Mouse (Mus musculus) neural tube, embryonic 14.5 days (tissue): ENCODE data around the gene Tcl1b5. TPM values are rescaled to one million over a fixed set of nuclear protein-coding genes. Genes with fewer than 3 reads are reported as not detected.
"Not testable (repeated sequence)": the region's sequence is repeated elsewhere in the genome, so short reads cannot be mapped to it uniquely, and the experiment has no call there.

Experiments
- ATAC-seq: fragments of 200-750 bp; cut with Nextera tagmentation; 2 replicates; pipeline ENCODE4 v1.8.0; 2017; ENCODE audit warnings: low read depth, mild to moderate bottlenecking, moderate TSS enrichment, moderate library complexity
- H3K27ac ChIP-seq: fragments of 300-500 bp; sonication (generic); 2 replicates; pipeline ENCODE4 v1.5.1; 2014; ENCODE audit warnings: low read depth, mild to moderate bottlenecking, control low read depth, low read length, moderate library complexity, mixed read lengths
- H3K27me3 ChIP-seq: fragments of 300-500 bp; sonication (generic); 2 replicates; pipeline ENCODE4 v1.6.1; 2014; ENCODE audit warnings: low read length; ENCODE audit not compliant: control insufficient read depth, insufficient read depth
- H3K36me3 ChIP-seq: fragments of 300-500 bp; sonication (generic); 2 replicates; pipeline ENCODE4 v1.6.1; 2014; ENCODE audit warnings: low read length, mixed read lengths; ENCODE audit not compliant: control insufficient read depth, insufficient read depth
- H3K4me1 ChIP-seq: fragments of 300-500 bp; sonication (generic); 2 replicates; pipeline ENCODE4 v1.6.1; 2014; ENCODE audit warnings: low read length; ENCODE audit not compliant: control insufficient read depth, insufficient read depth
- H3K4me2 ChIP-seq: fragments of 300-500 bp; sonication (generic); 2 replicates; pipeline ENCODE4 v1.6.1; 2014; ENCODE audit warnings: mild to moderate bottlenecking, low read depth, low read length, control low read depth
- H3K4me3 ChIP-seq: fragments of 300-500 bp; sonication (generic); 2 replicates; pipeline ENCODE4 v1.5.1; 2014; ENCODE audit warnings: low read depth, low read length, control low read depth, mixed read lengths
- H3K9ac ChIP-seq: fragments of 300-500 bp; sonication (generic); replicated peaks from 2 replicates; pipeline ENCODE4 v1.6.1; 2014; ENCODE audit warnings: low read depth, mild to moderate bottlenecking, control low read depth, low read length, mixed read lengths
- H3K9me3 ChIP-seq: fragments of 300-500 bp; sonication (generic); 2 replicates; pipeline ENCODE4 v1.6.1; 2016; ENCODE audit warnings: low read length; ENCODE audit not compliant: control insufficient read depth
- WGBS: fragments of 180-500 bp; shearing (Covaris S2); extraction: QIAGEN DNeasy Blood & Tissue Kit; methylation state at CpG from one replicate; pipeline ENCODE4 v1.1.7; 2014; 5-methylcytosine and 5-hydroxymethylcytosine counted together
- polyA plus RNA-seq: library from polyadenylated mRNA; unstranded; fragments of >200 nt; fragmentation: Nextera tagmentation; extraction: Ambion mirVana; gene quantifications from 2 replicates; pipeline ENCODE4 v1.2.1, GENCODE M21; 2014

Gene Tcl1b5
- polyA plus RNA-seq, 1 experiment from 2014 or later = not detected

DNA sequence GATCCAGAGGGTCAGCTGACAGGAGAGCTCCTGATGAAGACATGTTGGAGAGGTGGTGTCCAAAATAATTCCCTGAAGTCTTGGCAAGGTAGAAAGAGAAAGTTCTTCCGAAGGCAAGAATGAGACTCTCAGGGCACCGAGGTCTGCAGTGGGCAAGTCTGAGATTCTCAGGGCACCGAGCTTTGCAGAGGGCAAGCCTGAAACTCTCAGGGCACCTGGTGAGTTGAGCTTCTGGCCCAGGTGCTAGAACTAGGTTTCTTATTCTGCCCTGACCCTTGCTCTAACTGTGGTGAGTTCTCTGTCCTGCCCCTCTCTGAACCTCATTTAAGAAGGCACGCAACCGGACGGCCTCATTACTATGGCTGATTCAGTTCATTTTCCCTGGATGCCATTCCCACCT lies 14.6 kb downstream of the Tcl1b5 start, which contains the start of gene Tcl1b3:
Gene Tcl1b3, plus strand, starts transcription at position 301 of the 400 bp plus-strand sequence.
- H3K4me2 ChIP-seq, H3K9ac ChIP-seq, H3K36me3 ChIP-seq, H3K9me3 ChIP-seq, H3K27me3 ChIP-seq, H3K27ac ChIP-seq, H3K4me3 ChIP-seq, ATAC-seq, H3K4me1 ChIP-seq: not testable (repeated sequence)
- 92% methylated on average over 6 of the region's 6 CpGs for WGBS

DNA sequence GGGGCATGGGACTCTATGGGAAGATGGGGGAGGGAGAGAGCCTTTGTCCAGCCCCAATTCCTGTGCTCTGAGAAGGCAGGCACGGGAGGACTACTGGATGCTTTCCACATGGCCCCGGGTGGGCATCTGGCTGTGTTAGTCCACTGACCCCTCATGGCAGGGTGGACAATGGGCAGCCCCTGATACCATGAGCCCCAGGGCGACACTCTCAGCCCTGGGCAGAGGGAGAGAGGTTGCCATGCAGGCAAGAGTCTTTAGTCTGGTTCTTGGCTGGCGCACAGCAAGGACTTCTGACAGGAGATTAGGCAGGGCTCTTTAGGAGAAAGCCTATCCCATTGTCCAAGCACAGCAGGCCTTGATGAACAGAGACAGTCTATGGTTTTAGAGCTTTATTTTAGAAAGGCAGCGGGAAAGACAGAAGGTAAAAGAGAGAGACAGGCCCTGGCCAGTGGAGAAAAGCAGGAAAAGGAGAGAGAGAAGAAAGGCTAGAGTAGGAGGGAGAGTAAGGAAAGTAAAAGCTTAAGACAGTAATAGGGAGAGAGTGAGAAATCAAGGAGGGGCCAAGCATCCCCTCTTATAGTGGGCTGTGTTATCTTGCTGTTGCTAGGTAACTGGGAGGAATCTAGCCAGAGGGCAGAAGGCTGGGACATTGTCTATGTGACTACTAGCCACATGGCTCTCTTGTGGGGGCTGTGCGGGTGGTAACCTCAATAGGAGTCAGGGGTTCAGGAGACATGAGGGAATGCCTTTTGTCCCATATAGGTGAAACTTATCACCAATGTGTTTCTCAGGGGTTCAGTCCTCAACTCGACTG lies 23.7 kb downstream of the Tcl1b5 start:
- not testable (repeated sequence) for H3K4me2 ChIP-seq, H3K9ac ChIP-seq, H3K4me1 ChIP-seq, H3K27ac ChIP-seq, H3K36me3 ChIP-seq, ATAC-seq, H3K4me3 ChIP-seq, H3K9me3 ChIP-seq, H3K27me3 ChIP-seq
- 23% methylated on average over 7 of the region's 7 CpGs for WGBS

DNA sequence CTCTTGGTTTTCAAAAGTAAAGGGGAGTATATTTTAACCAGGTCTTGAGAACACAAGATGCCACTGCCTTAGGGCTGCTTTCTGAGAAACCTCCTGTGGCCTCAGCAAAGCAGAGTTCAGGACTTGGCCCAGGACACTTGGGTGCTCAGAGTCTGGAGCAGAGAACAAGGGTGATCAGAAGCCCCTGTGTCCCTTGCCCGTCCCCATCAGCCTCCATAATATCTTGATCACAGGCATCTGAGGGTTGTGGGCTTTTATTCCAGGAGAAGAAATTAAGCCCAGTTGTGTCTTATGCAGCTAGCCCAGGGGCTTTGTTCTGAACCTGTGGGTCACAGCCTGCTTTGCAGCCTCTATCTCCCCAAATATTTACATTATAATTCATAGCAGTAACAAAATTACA lies 25.5 kb downstream of the Tcl1b5 start, which contains the start of gene Tcl1b4:
Gene Tcl1b4, plus strand, starts transcription at position 301 of the 400 bp plus-strand sequence.
- not testable (repeated sequence) for H3K4me2 ChIP-seq, H3K9ac ChIP-seq, H3K4me3 ChIP-seq, H3K4me1 ChIP-seq, H3K9me3 ChIP-seq, H3K27ac ChIP-seq, ATAC-seq, H3K27me3 ChIP-seq, H3K36me3 ChIP-seq
- whole genome bisulfite sequencing = 81% methylated on average over 1 of the region's 1 CpGs

DNA sequence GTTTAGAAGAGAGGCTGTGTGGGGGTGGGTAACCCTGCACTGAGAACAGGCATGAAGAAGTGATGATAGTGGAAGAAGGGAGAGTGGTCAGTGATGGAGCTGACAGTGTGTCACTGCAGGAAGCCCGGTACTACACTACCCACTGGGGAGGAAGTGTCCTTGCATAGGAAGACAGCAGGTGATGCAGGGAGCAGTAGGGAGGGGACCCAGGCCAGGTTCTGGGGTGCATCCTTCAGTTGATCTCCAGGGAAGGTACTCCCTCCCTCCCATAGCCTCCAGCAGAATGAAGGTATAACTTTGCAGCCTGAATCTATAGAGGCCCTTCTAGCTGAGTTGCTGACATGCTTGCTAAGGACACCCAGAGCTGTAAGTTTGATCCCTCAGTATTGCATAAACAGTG lies 30.9 kb downstream of the Tcl1b5 start:
- H3K27ac ChIP-seq = no peak overlapping the region
- H3K4me2 ChIP-seq = no peak overlapping the region
- H3K9me3 ChIP-seq = no peaks in the 10 kb centered on the region
- H3K27me3 ChIP-seq = no peaks in the 10 kb centered on the region
- H3K36me3 ChIP-seq = no peaks in the 10 kb centered on the region
- no peak overlapping the region for H3K9ac ChIP-seq
- 71% methylated on average over 1 of the region's 1 CpGs for WGBS
- no peaks in the 10 kb centered on the region for H3K4me1 ChIP-seq
- no peak for ATAC-seq
- H3K4me3 ChIP-seq = no peak overlapping the region

DNA sequence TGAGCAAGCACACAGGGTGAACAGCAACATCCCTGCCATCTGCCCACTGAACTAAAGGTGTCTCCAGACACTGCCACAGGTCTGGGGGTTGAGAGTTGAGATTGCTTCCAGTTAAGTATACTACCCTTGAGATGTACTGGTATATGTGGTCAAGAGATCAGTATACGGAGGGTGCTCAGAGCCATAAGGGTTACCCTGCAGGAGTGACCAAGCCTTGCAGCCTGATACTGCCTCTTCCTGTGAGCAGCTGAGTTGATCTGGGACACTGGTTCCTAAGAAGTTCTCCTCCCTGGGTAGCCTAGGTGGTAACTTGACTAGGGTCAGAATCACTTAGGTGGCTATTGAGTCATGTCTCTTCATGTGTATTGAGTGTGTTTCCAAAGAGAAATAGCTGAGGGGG lies 32.3 kb downstream of the Tcl1b5 start:
- Histone ChIP-seq H3K9ac (no peak overlapping the region), H3K4me3 (no peak overlapping the region), H3K27ac (no peak overlapping the region), H3K9me3 (no peaks in the 10 kb centered on the region), H3K27me3 (no peaks in the 10 kb centered on the region), H3K4me1 (no peaks in the 10 kb centered on the region), H3K36me3 (no peaks in the 10 kb centered on the region), H3K4me2 (no peak overlapping the region)
- ATAC-seq = no peak
- 100% methylated on average over 1 of the region's 1 CpGs for WGBS

DNA sequence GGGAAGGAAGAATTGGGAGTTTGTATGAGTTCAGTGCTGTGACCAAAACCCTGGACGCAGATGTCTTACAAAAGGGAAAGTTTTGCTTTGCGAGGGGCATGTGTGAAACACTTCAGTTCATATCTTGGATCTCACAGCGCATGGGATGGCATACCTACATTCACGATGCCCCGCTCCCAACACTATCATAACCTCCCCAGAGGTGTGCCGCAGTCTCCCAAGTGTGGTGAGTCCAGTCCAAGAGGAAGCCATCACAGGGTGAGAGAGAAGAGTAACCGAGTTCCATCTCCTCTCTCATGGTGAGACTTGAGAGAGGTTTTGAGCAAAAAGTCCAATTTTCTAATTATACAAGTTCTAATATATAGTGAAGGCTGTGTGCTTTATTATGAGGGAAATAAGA lies 33.1 kb downstream of the Tcl1b5 start:
- no peak overlapping the region for H3K4me3 ChIP-seq
- no peaks in the 10 kb centered on the region for H3K36me3 ChIP-seq
- ATAC-seq = no peak
- H3K27me3 ChIP-seq = no peaks in the 10 kb centered on the region
- no peak overlapping the region for H3K27ac ChIP-seq
- no peak overlapping the region for H3K9ac ChIP-seq
- no peaks in the 10 kb centered on the region for H3K4me1 ChIP-seq
- no peaks in the 10 kb centered on the region for H3K9me3 ChIP-seq
- no peak overlapping the region for H3K4me2 ChIP-seq
- 95% methylated on average over 7 of the region's 7 CpGs for WGBS

DNA sequence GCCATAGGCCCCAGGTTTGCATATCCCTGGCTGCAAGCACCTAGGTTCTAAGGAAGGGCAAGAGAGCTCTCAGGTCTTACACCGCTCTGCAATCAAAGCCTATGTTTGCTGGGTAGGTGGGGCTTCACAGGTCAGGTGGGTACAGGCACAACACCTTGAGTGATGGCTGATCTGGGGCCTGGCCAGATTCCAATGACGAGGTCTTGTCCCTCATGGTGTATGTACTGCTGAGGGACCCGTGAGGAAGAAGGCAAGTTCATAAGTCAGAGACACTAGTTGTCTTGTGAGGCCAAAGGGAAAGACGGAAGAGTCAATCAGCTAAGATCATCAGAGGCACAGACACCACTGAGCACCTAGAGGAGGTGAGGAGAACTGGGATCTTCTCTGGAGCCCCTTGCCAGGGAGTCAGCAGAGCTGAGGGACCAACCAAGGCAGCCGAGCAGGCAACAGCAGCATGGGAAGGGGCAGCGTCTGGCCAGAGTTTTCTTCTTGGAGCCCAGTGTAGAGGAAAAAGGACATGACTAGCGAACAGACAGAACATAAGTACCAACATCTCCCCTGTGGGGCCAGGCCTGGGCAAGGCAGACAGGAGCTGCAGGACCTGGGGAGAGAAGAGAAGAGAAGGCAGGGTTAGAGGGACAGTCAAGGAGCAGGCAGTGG lies 41.1 kb downstream of the Tcl1b5 start:
- Histone ChIP-seq H3K9ac (no peak overlapping the region), H3K4me1 (no peaks in the 10 kb centered on the region), H3K36me3 (no peaks in the 10 kb centered on the region), H3K9me3 (no peaks in the 10 kb centered on the region), H3K27me3 (no peaks in the 10 kb centered on the region), H3K4me2 (no peak overlapping the region), H3K27ac (no peak overlapping the region), H3K4me3 (no peak overlapping the region)
- no peak for ATAC-seq
- 90% methylated on average over 7 of the region's 7 CpGs for WGBS

DNA sequence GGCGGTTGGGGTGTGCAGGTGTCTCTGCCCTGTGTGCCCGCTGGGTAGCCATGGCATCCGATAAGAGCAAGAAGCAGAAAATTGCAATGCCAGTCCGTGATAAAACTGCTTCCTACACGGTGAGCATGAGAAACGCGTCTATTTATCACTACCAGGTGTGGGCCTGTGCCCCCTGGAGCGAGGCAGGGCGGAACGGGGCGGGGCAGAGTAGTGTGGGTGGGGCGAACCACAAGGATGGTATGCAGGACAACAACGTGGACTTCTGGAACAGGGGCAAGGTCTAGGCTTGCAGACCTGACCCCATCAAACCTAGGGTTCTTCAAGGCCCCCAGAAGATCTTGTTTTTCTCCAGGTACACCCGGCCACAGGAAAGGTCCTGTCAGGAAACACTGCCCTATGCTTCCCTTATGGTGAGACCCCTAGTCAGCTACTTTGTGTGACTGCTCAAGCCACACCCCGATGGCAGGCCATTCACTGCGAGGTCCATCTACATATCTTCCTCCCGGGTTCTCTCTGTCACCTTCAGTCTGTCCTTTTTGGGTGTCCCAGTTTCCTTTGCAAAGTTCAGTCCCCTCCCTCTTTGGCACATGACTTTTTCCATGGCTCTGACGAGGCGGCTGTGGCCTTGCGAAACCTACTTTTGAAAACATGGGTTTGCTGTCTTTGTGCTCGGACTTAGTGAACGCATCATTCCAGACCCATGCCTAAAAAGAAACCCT lies 46.6 kb downstream of the Tcl1b5 start, which contains the start of gene Tcl1:
Gene Tcl1, minus strand, starts transcription at position 193 of the 719 bp plus-strand sequence.
- no peak for ATAC-seq
- WGBS = 94% methylated on average over 22 of the region's 22 CpGs
- no peaks in the 10 kb centered on the region for H3K36me3 ChIP-seq

More for the DNA sequence above, 46.6 kb downstream of the Tcl1b5 start, which contains the start of gene Tcl1:
- H3K4me3 ChIP-seq = no peak within 1 kb of the TSS
- no peaks in the 10 kb centered on the region for H3K4me1 ChIP-seq
- no peak within 1 kb of the TSS for H3K9ac ChIP-seq
- H3K27ac ChIP-seq = no peak within 1 kb of the TSS
- H3K9me3 ChIP-seq = no peaks in the 10 kb centered on the region
- H3K4me2 ChIP-seq = no peak within 1 kb of the TSS
- H3K27me3 ChIP-seq = no peaks in the 10 kb centered on the region
